Mouse (Mus musculus) layer of hippocampus, adult 2 months (tissue): ENCODE data around the gene Ptpn4. TPM values are rescaled to one million over a fixed set of nuclear protein-coding genes. Genes with fewer than 3 reads are reported as not detected.

Experiments
- DNase-seq, 2 experiments: peaks; one replicate each; pipeline ENCODE4 v3.0.0; 2022; ENCODE audit warnings: low spot score in 2 of 2
- H3K27ac ChIP-seq: fragments of 200-600 bp; 2 replicates; pipeline ENCODE4 v1.8.1; 2022
- H3K4me3 ChIP-seq: fragments of 200-600 bp; 2 replicates; pipeline ENCODE4 v1.8.1; 2022; ENCODE audit warnings: mild to moderate bottlenecking
- CTCF ChIP-seq: fragments of 200-600 bp; conservative IDR thresholded peaks from 2 replicates; pipeline ENCODE4 v1.8.1; 2022; ENCODE audit warnings: antibody characterized with exemption, mild to moderate bottlenecking, moderate library complexity
- total RNA-seq, 2 experiments: library from RNA; stranded (reverse); gene quantifications; 2 replicates each; pipeline ENCODE4 v1.2.3; 2021

Gene Ptpn4
- total RNA-seq, 2 experiments from 2014 or later, result 63.8 to 68.6 TPM

GRCm38 (mm10) chr1:119790616-119791015, 46.8 kb downstream of the Ptpn4 start:
- TF ChIP-seq CTCF, result no peak
- Histone ChIP-seq H3K4me3 (no peak overlapping the region), H3K27ac (peak overlapping the region; percentile 51; the same call in 1 of the 2 replicates)
- DNase-seq, result no peak

DNA sequence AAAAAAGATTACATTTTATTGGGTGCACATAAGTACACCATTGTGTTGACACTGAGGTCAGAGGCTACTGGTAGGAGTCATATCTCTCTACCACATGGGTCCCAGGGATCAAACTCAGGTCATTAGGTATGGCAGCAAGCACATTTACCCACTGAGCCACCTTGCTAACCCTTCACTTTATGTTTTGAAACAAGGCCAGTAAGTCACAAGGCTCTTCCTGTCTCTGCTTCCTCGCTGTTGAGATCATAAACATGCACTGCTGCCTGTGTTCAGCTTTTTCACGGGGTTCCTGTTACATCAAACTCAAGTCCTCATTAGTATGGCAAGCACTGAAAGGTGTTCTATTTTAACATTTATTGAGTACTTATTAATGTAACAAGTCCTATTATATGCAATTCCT, 61.5 kb downstream of the Ptpn4 start:
- TF ChIP-seq CTCF, result no peak
- Histone ChIP-seq H3K27ac (no peak overlapping the region), H3K4me3 (no peak overlapping the region)
- no peak for DNase-seq

DNA sequence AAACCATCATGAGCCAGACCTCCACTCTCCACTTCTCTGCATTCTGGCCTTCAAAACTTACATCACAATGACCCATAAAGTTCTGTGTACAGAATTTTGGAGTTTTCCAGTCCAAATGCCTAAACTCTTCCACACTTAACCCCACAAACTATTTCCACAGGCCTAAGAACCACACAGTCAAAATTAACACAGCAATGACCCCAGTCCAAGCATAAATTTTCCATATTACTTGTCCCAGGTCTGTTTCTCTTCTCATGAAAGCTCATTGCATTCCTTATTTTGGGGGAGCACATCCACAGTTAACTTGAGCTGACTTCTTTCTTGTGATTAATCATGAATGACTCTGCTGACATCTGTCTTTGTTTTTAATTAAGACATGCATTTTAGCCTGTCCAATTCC, 101.7 kb downstream of the Ptpn4 start:
- Histone ChIP-seq H3K4me3 (no peak overlapping the region), H3K27ac (no peak overlapping the region)
- TF ChIP-seq CTCF, result no peak
- DNase-seq, result no peak

GRCm38 (mm10) chr1:119734801-119735200, 102.6 kb downstream of the Ptpn4 start:
- Histone ChIP-seq H3K4me3 (no peak overlapping the region), H3K27ac (no peak overlapping the region)
- TF ChIP-seq CTCF, result no peak
- DNase-seq, result no peak

DNA sequence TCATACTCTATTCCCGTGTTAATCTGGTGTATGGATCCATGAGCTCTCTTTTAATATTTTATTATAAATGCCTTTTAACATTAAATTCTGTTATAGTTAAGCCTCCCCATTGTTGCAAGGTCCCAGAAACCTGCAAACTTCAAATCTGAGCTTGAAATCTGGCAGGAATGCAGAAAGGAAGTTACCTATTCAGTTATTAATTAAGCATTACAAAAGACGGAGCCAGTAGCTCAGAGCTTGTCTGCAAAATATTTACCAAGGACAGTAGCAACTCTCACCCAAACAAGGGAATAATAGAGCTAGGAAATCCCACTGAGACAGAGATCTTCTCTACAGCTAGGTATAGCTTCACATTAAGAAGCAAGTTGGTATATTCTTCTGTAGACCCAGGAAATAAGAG, 106.2 kb downstream of the Ptpn4 start:
- Histone ChIP-seq H3K27ac (no peak overlapping the region), H3K4me3 (no peak overlapping the region)
- no peak for DNase-seq
- no peak for TF ChIP-seq CTCF

- DNase-seq, result no peak
- no peak overlapping the region for H3K4me3 ChIP-seq
- no peak for TF ChIP-seq CTCF
- H3K27ac ChIP-seq, result no peak overlapping the region
Measured at GRCm38 (mm10) chr1:119713017-119713416, 124.4 kb downstream of the Ptpn4 start.

DNA sequence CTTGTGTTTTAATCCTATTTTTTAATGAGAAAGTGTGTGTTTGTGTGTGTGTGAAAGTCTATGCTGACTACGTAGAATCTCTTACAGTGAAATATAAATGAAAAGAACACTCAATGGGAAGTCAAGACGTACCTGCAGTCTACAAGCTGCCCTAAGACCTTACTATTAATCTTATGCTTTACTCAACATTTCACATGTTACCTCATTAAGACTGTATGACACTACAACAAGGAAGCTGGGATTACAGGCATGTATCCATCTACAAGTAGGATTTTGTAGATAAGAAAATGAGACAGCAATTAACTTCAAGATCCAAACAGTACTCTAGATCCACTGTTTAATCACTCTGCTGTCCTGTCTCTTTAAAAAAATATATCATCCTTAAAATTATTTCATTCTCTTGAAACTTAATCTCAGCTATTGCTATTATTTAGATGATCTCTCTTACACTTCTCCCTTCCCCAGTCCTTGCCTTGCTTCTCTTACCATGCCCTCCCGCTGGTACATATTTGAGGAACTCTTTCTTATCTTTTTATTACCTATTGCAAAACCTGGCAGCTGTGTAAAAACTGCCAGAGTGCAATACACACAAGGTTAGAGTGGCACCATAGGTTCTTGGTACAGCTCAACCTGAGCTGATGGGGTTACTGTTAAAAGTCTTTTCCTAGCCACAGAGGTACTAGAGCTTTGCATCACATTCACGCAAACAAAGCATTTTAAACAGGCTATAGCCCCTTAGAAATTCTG, 130.8 kb downstream of the Ptpn4 start:
- TF ChIP-seq CTCF, result no peak
- no peak overlapping the region for H3K27ac ChIP-seq
- DNase-seq, result no peak
- H3K4me3 ChIP-seq, result no peak overlapping the region

GRCm38 (mm10) chr1:119696860-119697259, 140.6 kb downstream of the Ptpn4 start:
- H3K27ac ChIP-seq, result no peak overlapping the region
- H3K4me3 ChIP-seq, result no peak overlapping the region
- no peak for DNase-seq

DNA sequence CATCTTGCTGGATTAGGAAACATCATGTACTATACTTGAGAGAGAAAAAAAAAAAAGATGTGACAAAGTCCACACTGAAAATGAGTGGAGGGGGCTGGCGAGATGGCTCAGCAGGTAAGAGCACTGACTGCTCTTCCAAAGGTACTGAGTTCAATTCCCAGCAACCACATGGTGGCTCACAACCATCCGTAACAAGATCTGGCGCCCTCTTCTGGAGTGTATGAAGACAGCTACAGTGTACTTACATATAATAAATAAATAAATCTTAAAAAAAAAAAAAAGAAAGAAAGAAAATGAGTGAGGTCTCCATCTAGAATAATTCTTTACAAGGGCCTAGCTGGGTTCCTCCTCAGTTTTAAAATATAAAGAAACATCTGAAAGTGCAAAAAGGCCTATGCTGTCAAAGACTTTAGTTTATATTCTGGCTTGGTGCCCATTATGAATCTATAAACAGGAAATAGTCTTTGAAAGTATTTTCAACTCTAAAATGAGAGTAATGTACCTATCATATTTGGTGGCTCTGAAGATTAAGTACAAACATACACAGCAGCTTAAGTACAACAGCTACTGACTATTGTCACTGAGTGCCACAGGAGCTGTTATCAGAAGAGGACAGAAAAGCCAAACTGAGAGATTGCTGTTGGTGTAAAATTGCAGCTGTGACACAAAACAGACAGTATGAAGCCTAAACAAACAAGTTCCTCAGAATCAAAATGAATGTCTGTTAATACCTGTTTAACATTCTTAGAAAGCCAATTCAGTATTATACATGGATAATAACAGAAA, 151.4 kb downstream of the Ptpn4 start:
- DNase-seq, result no peak
- peak; percentile 56 for TF ChIP-seq CTCF
- H3K27ac ChIP-seq, result no peak overlapping the region
- H3K4me3 ChIP-seq, result no peak overlapping the region

More at GRCm38 (mm10) chr1:119696860-119697259, 140.6 kb downstream of the Ptpn4 start:
- TF ChIP-seq CTCF, result no peak

GRCm38 (mm10) chr1:119681663-119682213, 155.7 kb downstream of the Ptpn4 start:
- DNase-seq, result no peak
- TF ChIP-seq CTCF, result no peak
- Histone ChIP-seq H3K27ac (no peak overlapping the region), H3K4me3 (no peak overlapping the region)

GRCm38 (mm10) chr1:119674984-119675383, 162.4 kb downstream of the Ptpn4 start:
- peak; percentile 28 to 34 for DNase-seq
- TF ChIP-seq CTCF, result peak; percentile 97
- no peak overlapping the region for H3K4me3 ChIP-seq
- no peak overlapping the region for H3K27ac ChIP-seq

DNA sequence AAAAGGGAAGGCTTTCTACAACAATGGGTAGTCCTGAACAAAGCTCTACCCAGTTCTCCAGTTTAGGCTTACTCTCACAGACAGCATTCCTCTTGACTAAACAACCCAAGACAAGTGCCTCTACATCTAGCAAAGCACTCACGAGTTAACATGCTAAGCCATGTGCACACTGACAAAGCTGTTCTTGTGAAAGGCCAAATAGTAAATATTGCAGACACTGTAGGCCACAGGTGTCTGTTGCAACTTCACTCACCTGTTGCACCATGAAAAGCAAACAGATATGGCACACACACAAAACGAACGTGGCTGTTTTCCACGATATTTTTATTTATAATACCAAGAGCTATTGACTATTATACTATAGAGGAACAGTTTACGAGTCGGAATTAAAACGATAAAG, 170.5 kb downstream of the Ptpn4 start:
- no peak for TF ChIP-seq CTCF

GRCm38 (mm10) chr1:119654307-119654706, 183.1 kb downstream of the Ptpn4 start:
- no peak overlapping the region for H3K4me3 ChIP-seq
- peak; percentile 63 for TF ChIP-seq CTCF
- no peak overlapping the region for H3K27ac ChIP-seq
- no peak for DNase-seq

More for the DNA sequence above, 170.5 kb downstream of the Ptpn4 start:
- Histone ChIP-seq H3K4me3 (no peak overlapping the region), H3K27ac (no peak overlapping the region)
- no peak for DNase-seq
